Mouse (Mus musculus): ENCODE measurements around the gene Nceh1. TPM values are rescaled to one million over a fixed set of nuclear protein-coding genes. Genes with fewer than 3 reads are reported as not detected.

Nceh1 gene
- polyA plus RNA-seq, 1 experiment from 2014 or later = 4.6 TPM

- H3K4me3 ChIP-seq = no peak overlapping the region
- H3K9me3 ChIP-seq = no peaks in the 10 kb centered on the region
- no peaks in the 10 kb centered on the region for H3K36me3 ChIP-seq (replicated peaks)
- no peaks in the 10 kb centered on the region for H3K4me1 ChIP-seq
- DNase-seq (ENCODE audit: low spot score) = no peak
- WGBS = 74% methylated on average over 4 of the region's 4 CpGs
- H3K27me3 ChIP-seq (replicated peaks; ENCODE audit: low read depth, poor library complexity, severe bottlenecking) = no peaks in the 10 kb centered on the region
- H3K27ac ChIP-seq (replicated peaks) = no peak overlapping the region
Observed at GRCm38 (mm10) chr3:27326633-27327191, 143.9 kb downstream of the Nceh1 start.

GRCm38 (mm10) chr3:27330706-27331105, 147.9 kb downstream of the Nceh1 start:
- Histone ChIP-seq H3K27ac (replicated peaks) (no peak overlapping the region), H3K4me1 (no peaks in the 10 kb centered on the region), H3K4me3 (no peak overlapping the region), H3K27me3 (replicated peaks; ENCODE audit: low read depth, poor library complexity, severe bottlenecking) (no peaks in the 10 kb centered on the region), H3K9me3 (no peaks in the 10 kb centered on the region), H3K36me3 (replicated peaks) (no peaks in the 10 kb centered on the region)
- 91% methylated on average over 5 of the region's 5 CpGs for WGBS
- DNase-seq (ENCODE audit: low spot score) = no peak

Other genes with a start within 250 kb of the Nceh1 start
- gene Ect2, start 29.1 kb upstream of the Nceh1 start, polyA plus RNA-seq (2016; fragmentation: Nextera tagmentation; extraction: Ambion mirVana) = 82.4 and 85.0 TPM in 2 replicates
- gene Tnfsf10, start 134.1 kb downstream of the Nceh1 start, polyA plus RNA-seq (2016; fragmentation: Nextera tagmentation; extraction: Ambion mirVana) = not detected in 2 replicates
- gene Ghsr, start 188.4 kb downstream of the Nceh1 start, polyA plus RNA-seq (2016; fragmentation: Nextera tagmentation; extraction: Ambion mirVana) = not detected in 2 replicates

Data from embryonic facial prominence, embryonic 10.5 days (tissue).